ENCODE assay signal across 17 mouse cellular contexts in the genomic region with DNA sequence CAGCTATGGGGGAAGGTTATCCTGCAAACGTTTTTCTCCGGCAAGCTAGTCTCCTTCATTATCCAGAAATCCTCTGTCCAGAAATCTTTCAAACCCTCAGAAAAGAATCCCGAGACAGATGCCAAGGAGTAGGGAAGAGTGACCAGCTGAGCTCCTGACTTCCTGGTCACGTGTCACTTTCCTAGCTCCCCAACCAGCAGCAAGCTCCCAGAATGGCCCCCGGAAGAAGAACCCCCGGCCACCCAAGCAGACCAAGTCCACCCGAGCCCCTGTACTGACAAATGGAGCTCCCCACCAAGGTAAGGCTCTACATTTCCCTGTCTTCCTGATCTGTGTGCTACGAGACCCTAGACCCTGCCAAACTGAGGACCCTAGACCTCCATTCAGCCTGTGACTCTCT. TPM values are rescaled to one million over a fixed set of nuclear protein-coding genes. Genes with fewer than 3 reads are reported as not detected.
DNase-seq lines count a peak whose midpoint lies in the region; ATAC-seq and TF ChIP-seq lines count a peak whose summit lies in the region.
"Had no signal": no experiment of that assay in that cellular context is flagged by ENCODE, and none has a peak within 500 bp of the region (broad histone marks: within the 10 kb centered on the region; RNA-seq: fewer than 3 reads in every experiment).

No protein-coding gene starts in this region.

- no peak overlapping the region for H3K4me3 ChIP-seq in heart, embryonic 10.5 days
- no peak overlapping the region for H3K4me3 ChIP-seq in lung, embryonic 14.5 days (ENCODE audit: low read depth, low read length)
- H3K4me3 ChIP-seq in limb, embryonic 14.5 days (replicated peaks; ENCODE audit: low read length), result no peak overlapping the region
- H3K4me3 ChIP-seq in stomach, embryonic 16.5 days (replicated peaks; ENCODE audit: low read length), result peak overlapping the region; percentile 5; the same call in 1 of the 2 replicates
- H3K4me3 ChIP-seq: embryonic facial prominence, embryonic 15.5 days; forebrain, embryonic 15.5 days; hindbrain, embryonic 15.5 days; midbrain, embryonic 12.5 days had no signal

- H3K4me1 ChIP-seq in heart, embryonic 10.5 days, result peaks cover 53% of the 10 kb centered on the region
- H3K4me1 ChIP-seq in lung, embryonic 14.5 days (ENCODE audit: insufficient read depth), result peaks cover 32% of the 10 kb centered on the region
- peaks cover 44% of the 10 kb centered on the region for H3K4me1 ChIP-seq in limb, embryonic 14.5 days (ENCODE audit: control insufficient read depth, insufficient read depth, low read length)
- H3K4me1 ChIP-seq in stomach, embryonic 16.5 days (ENCODE audit: control insufficient read depth, insufficient read depth, low read length), result peaks cover 37% of the 10 kb centered on the region

- no peaks in the 10 kb centered on the region for H3K36me3 ChIP-seq in heart, embryonic 10.5 days
- no peaks in the 10 kb centered on the region for H3K36me3 ChIP-seq in lung, embryonic 14.5 days (ENCODE audit: insufficient read depth)
- H3K36me3 ChIP-seq in limb, embryonic 14.5 days (ENCODE audit: control insufficient read depth, insufficient read depth, low read length), result no peaks in the 10 kb centered on the region
- no peaks in the 10 kb centered on the region for H3K36me3 ChIP-seq in stomach, embryonic 16.5 days (ENCODE audit: control insufficient read depth, insufficient read depth, low read length)
- H3K36me3 ChIP-seq: embryonic facial prominence, embryonic 15.5 days; forebrain, embryonic 15.5 days; hindbrain, embryonic 15.5 days; midbrain, embryonic 12.5 days had no signal

- no peak for ATAC-seq in lung, embryonic 14.5 days (ENCODE audit: insufficient read depth)
- ATAC-seq in limb, embryonic 14.5 days (ENCODE audit: low FRiP score, low read depth), result no peak
- no peak for ATAC-seq in stomach, embryonic 16.5 days (ENCODE audit: insufficient read depth, low FRiP score)
- ATAC-seq: forebrain, embryonic 15.5 days; liver, postnatal 0 days had no signal

- H3K4me2 ChIP-seq in lung, embryonic 14.5 days, result peak overlapping the region; percentile 16
- H3K4me2 ChIP-seq in limb, embryonic 14.5 days (replicated peaks; ENCODE audit: low read depth, low read length, severe bottlenecking), result 0 out of 2 replicates have a peak overlapping the region, but pooled peaks have one; percentile 3
- no peak overlapping the region; the same call in 1 of the 2 replicates for H3K4me2 ChIP-seq in stomach, embryonic 16.5 days (ENCODE audit: low read depth, low read length)
- H3K4me2 ChIP-seq: embryonic facial prominence, embryonic 15.5 days; forebrain, embryonic 15.5 days; hindbrain, embryonic 15.5 days; midbrain, embryonic 12.5 days had no signal

- whole genome bisulfite sequencing in heart, embryonic 10.5 days, result 77% methylated on average over 8 of the region's 8 CpGs
- WGBS in lung, embryonic 14.5 days, result 44% methylated on average over 8 of the region's 8 CpGs
- WGBS in limb, embryonic 14.5 days, result 56% methylated on average over 8 of the region's 8 CpGs
- WGBS in stomach, embryonic 16.5 days, result 45% methylated on average over 8 of the region's 8 CpGs

- TF ChIP-seq POLR2A in limb, embryonic 14.5 days (IDR thresholded peaks at IDR 0.05; ENCODE audit: borderline replicate concordance, extremely low read depth, insufficient read depth, insufficient read length), result no peak

- H3K27me3 ChIP-seq in heart, embryonic 10.5 days (ENCODE audit: insufficient read depth, poor library complexity, severe bottlenecking), result peaks cover 7% of the 10 kb centered on the region; the same call in 1 of the 2 replicates
- no peaks in the 10 kb centered on the region for H3K27me3 ChIP-seq in lung, embryonic 14.5 days (ENCODE audit: insufficient read depth, low read length)
- no peaks in the 10 kb centered on the region for H3K27me3 ChIP-seq in limb, embryonic 14.5 days (ENCODE audit: control insufficient read depth, insufficient read depth, low read length)
- H3K27me3 ChIP-seq in stomach, embryonic 16.5 days (ENCODE audit: control insufficient read depth, insufficient read depth, low read length), result no peaks in the 10 kb centered on the region
- H3K27me3 ChIP-seq: embryonic facial prominence, embryonic 15.5 days; forebrain, embryonic 15.5 days; hindbrain, embryonic 15.5 days; midbrain, embryonic 12.5 days had no signal

- peak; percentile 94 for DNase-seq in heart, adult 11 months
- no peak for DNase-seq in heart, embryonic 10.5 days (ENCODE audit: low spot score)
- DNase-seq in lung, embryonic 14.5 days, result no peak
- DNase-seq in lung, adult 18-20 months, result no peak
- DNase-seq in limb, embryonic 14.5 days (ENCODE audit: low spot score), result no peak
- DNase-seq in thymus, postnatal 14 days, result no peak
- no peak for DNase-seq in embryo, embryonic 11 days
- DNase-seq: adrenal gland, postnatal 36 days; heart, adult 18-20 months; left cerebral cortex, postnatal 4 days; liver, postnatal 0 days; thymus, postnatal 4 days had no signal

- H3K27ac ChIP-seq in heart, embryonic 10.5 days, result no peak overlapping the region
- H3K27ac ChIP-seq in lung, embryonic 14.5 days (ENCODE audit: low read depth), result no peak overlapping the region
- no peak overlapping the region; the same call in 1 of the 2 replicates for H3K27ac ChIP-seq in limb, embryonic 14.5 days (replicated peaks; ENCODE audit: low read depth, low read length)
- no peak overlapping the region for H3K27ac ChIP-seq in stomach, embryonic 16.5 days (ENCODE audit: low read length)
- H3K27ac ChIP-seq: embryonic facial prominence, embryonic 15.5 days; forebrain, embryonic 15.5 days; hindbrain, embryonic 15.5 days; midbrain, embryonic 12.5 days had no signal

- no peak overlapping the region for H3K9ac ChIP-seq in lung, embryonic 14.5 days
- H3K9ac ChIP-seq in limb, embryonic 14.5 days (ENCODE audit: low read depth, low read length, severe bottlenecking), result no peak overlapping the region
- peak overlapping the region; percentile 4; the same call in 1 of the 2 replicates for H3K9ac ChIP-seq in stomach, embryonic 16.5 days (ENCODE audit: low read length)
- H3K9ac ChIP-seq: embryonic facial prominence, embryonic 15.5 days; forebrain, embryonic 15.5 days; hindbrain, embryonic 15.5 days; liver, postnatal 0 days; midbrain, embryonic 12.5 days had no signal

- TF ChIP-seq CTCF in lung, embryonic 14.5 days (IDR thresholded peaks at IDR 0.05; ENCODE audit: low read depth), result no peak

- no peaks in the 10 kb centered on the region for H3K9me3 ChIP-seq in heart, embryonic 10.5 days
- H3K9me3 ChIP-seq in lung, embryonic 14.5 days (ENCODE audit: low read depth, low read length), result no peaks in the 10 kb centered on the region
- H3K9me3 ChIP-seq in limb, embryonic 14.5 days (ENCODE audit: control insufficient read depth, low read length), result no peaks in the 10 kb centered on the region
- no peaks in the 10 kb centered on the region for H3K9me3 ChIP-seq in stomach, embryonic 16.5 days (replicated peaks; ENCODE audit: control insufficient read depth, low read length)
- H3K9me3 ChIP-seq: embryonic facial prominence, embryonic 15.5 days; forebrain, embryonic 15.5 days; hindbrain, embryonic 15.5 days; midbrain, embryonic 12.5 days had no signal

RNA-seq across cellular contexts. Expression of a gene that starts 2.1 kb away (rescaled TPM):
- 1.2 and 1.6 TPM in 2 replicates for polyA plus RNA-seq in heart, embryonic 10.5 days (2016; fragmentation: Nextera tagmentation; extraction: Ambion mirVana)
- polyA plus RNA-seq in lung, embryonic 14.5 days (2014; fragmentation: Nextera tagmentation; extraction: Ambion mirVana), result 2.1 and 2.2 TPM in 2 replicates
- polyA plus RNA-seq in limb, embryonic 14.5 days (2012; rRNA removed), result 38.1 and 48.4 TPM in 2 replicates
- 13.2 and 13.6 TPM in 2 replicates for polyA plus RNA-seq in limb, embryonic 14.5 days (2014; fragmentation: Nextera tagmentation; extraction: Ambion mirVana)
- polyA plus RNA-seq in stomach, embryonic 16.5 days (2015; fragmentation: Nextera tagmentation; extraction: Ambion mirVana), result 3.4 and 3.5 TPM in 2 replicates

RNA-seq across cellular contexts. Expression of a gene that starts 5.9 kb away (rescaled TPM):
- 4.3 and 5.5 TPM in 2 replicates for polyA plus RNA-seq in heart, embryonic 10.5 days (2016; fragmentation: Nextera tagmentation; extraction: Ambion mirVana)
- polyA plus RNA-seq in lung, embryonic 14.5 days (2014; fragmentation: Nextera tagmentation; extraction: Ambion mirVana), result 1.4 and 2.3 TPM in 2 replicates
- polyA plus RNA-seq in limb, embryonic 14.5 days (2012; rRNA removed), result 7.6 and 10.0 TPM in 2 replicates
- 0.92 and 1.9 TPM in 2 replicates for polyA plus RNA-seq in limb, embryonic 14.5 days (2014; fragmentation: Nextera tagmentation; extraction: Ambion mirVana)
- polyA plus RNA-seq in stomach, embryonic 16.5 days (2015; fragmentation: Nextera tagmentation; extraction: Ambion mirVana), result 3.0 and 4.0 TPM in 2 replicates

RNA-seq across cellular contexts. Expression of a gene that starts 12.7 kb away (rescaled TPM):
- 2.9 and 3.5 TPM in 2 replicates for polyA plus RNA-seq in heart, embryonic 10.5 days (2016; fragmentation: Nextera tagmentation; extraction: Ambion mirVana)
- polyA plus RNA-seq in lung, embryonic 14.5 days (2014; fragmentation: Nextera tagmentation; extraction: Ambion mirVana), result 4.2 and 4.3 TPM in 2 replicates
- 13.4 and 22.3 TPM in 2 replicates for polyA plus RNA-seq in limb, embryonic 14.5 days (2012; rRNA removed)
- polyA plus RNA-seq in limb, embryonic 14.5 days (2014; fragmentation: Nextera tagmentation; extraction: Ambion mirVana), result 4.0 and 4.6 TPM in 2 replicates
- polyA plus RNA-seq in stomach, embryonic 16.5 days (2015; fragmentation: Nextera tagmentation; extraction: Ambion mirVana), result 2.1 and 2.3 TPM in 2 replicates

RNA-seq across cellular contexts. Expression of a gene that starts 21.4 kb away (rescaled TPM):
- 0.18 and 0.36 TPM in 2 replicates for polyA plus RNA-seq in heart, embryonic 10.5 days (2016; fragmentation: Nextera tagmentation; extraction: Ambion mirVana)
- not detected in 2 replicates for polyA plus RNA-seq in lung, embryonic 14.5 days (2014; fragmentation: Nextera tagmentation; extraction: Ambion mirVana)
- polyA plus RNA-seq in limb, embryonic 14.5 days (2012; rRNA removed), result 0.15 and 0.22 TPM in 2 replicates
- not detected in 2 replicates for polyA plus RNA-seq in limb, embryonic 14.5 days (2014; fragmentation: Nextera tagmentation; extraction: Ambion mirVana)
- 0.10 TPM in 1 of 2 replicates, not detected in the other for polyA plus RNA-seq in stomach, embryonic 16.5 days (2015; fragmentation: Nextera tagmentation; extraction: Ambion mirVana)
- polyA plus RNA-seq: embryonic facial prominence, embryonic 15.5 days; liver, postnatal 0 days; midbrain, embryonic 12.5 days had no signal

RNA-seq across cellular contexts. Expression of a gene that starts 36.5 kb away (rescaled TPM):
- polyA plus RNA-seq in heart, embryonic 10.5 days (2016; fragmentation: Nextera tagmentation; extraction: Ambion mirVana), result 1.8 and 2.3 TPM in 2 replicates
- 0.13 and 0.46 TPM in 2 replicates for polyA plus RNA-seq in lung, embryonic 14.5 days (2014; fragmentation: Nextera tagmentation; extraction: Ambion mirVana)
- polyA plus RNA-seq in limb, embryonic 14.5 days (2012; rRNA removed), result 0.45 and 0.74 TPM in 2 replicates
- 0.37 and 1.1 TPM in 2 replicates for polyA plus RNA-seq in limb, embryonic 14.5 days (2014; fragmentation: Nextera tagmentation; extraction: Ambion mirVana)
- polyA plus RNA-seq in stomach, embryonic 16.5 days (2015; fragmentation: Nextera tagmentation; extraction: Ambion mirVana), result 0.26 and 0.47 TPM in 2 replicates
- polyA plus RNA-seq: forebrain, embryonic 15.5 days; liver, postnatal 0 days had no signal
